8 mouse cellular contexts compared by ENCODE assay signal in the genomic region with DNA sequence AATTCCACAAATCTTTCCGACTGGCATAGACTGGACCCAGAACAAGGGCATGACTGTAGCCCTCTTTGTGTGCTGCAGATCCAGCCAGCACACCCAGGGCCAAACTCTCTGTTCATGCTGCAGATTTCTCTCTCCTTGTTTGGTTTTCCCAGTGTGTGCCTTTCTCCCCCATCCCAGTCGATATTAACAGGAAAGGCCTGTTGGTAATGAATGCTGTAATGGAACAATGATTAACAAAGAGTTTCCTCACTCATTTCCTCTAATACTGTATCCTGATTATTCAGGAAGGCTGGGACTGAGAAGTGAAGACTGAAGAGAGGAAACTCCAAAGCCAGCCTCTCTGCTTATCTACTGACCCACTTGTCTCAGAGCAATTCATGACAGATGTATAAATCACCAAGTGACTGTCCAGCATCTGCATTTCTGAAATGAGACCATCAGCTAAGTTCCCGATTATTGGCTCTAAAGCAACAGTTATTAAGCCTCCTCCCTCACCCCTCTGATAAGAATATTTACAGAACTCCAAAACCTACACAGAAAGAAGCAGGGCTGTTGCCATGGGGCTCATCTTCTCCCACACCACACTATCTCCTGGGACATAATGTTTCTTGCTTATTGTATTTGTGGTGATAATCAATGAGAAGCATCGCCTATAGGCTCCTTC. TPM values are rescaled to one million over a fixed set of nuclear protein-coding genes. Genes with fewer than 3 reads are reported as not detected.
DNase-seq lines count a peak whose midpoint lies in the region; ATAC-seq and TF ChIP-seq lines count a peak whose summit lies in the region.

No protein-coding gene starts in this region.

- no peak for TF ChIP-seq CTCF in heart, adult 2 months (IDR thresholded peaks at IDR 0.05)
- no peak for TF ChIP-seq CTCF in liver, embryonic 14.5 days (IDR thresholded peaks at IDR 0.05; ENCODE audit: low read depth)
- TF ChIP-seq CTCF in cerebellum, adult 2 months (IDR thresholded peaks at IDR 0.05; ENCODE audit: borderline replicate concordance, insufficient read depth, low read depth, low read length): no peak

- H3K27ac ChIP-seq in heart, adult 2 months: peak overlapping the region; percentile 56
- peak overlapping the region; percentile 82 for H3K27ac ChIP-seq in lung, embryonic 16.5 days (ENCODE audit: low read length)
- peak overlapping the region; percentile 45 for H3K27ac ChIP-seq in liver, embryonic 14.5 days
- H3K27ac ChIP-seq in stomach, embryonic 16.5 days (ENCODE audit: low read length): peak overlapping the region; percentile 40
- H3K27ac ChIP-seq in cerebellum, adult 2 months (ENCODE audit: insufficient read depth, low read length): no peak overlapping the region

- no peaks in the 10 kb centered on the region for H3K27me3 ChIP-seq in heart, adult 2 months (ENCODE audit: control insufficient read depth, insufficient read depth, low read length)
- no peaks in the 10 kb centered on the region for H3K27me3 ChIP-seq in lung, embryonic 16.5 days (ENCODE audit: control insufficient read depth, insufficient read depth, low read depth, low read length)
- no peaks in the 10 kb centered on the region for H3K27me3 ChIP-seq in liver, embryonic 14.5 days (ENCODE audit: control insufficient read depth, insufficient read depth, low read length)
- H3K27me3 ChIP-seq in stomach, embryonic 16.5 days (ENCODE audit: control insufficient read depth, insufficient read depth, low read length): no peaks in the 10 kb centered on the region
- no peaks in the 10 kb centered on the region for H3K27me3 ChIP-seq in cerebellum, adult 2 months (ENCODE audit: control insufficient read depth, insufficient read depth, low read length)

- peaks cover 16% of the 10 kb centered on the region for H3K4me1 ChIP-seq in heart, adult 2 months (ENCODE audit: control insufficient read depth, insufficient read depth, low read length)
- H3K4me1 ChIP-seq in lung, embryonic 16.5 days (replicated peaks; ENCODE audit: control insufficient read depth, insufficient read depth, low read length): peaks cover 5% of the 10 kb centered on the region; the same call in 1 of the 2 replicates
- H3K4me1 ChIP-seq in liver, embryonic 14.5 days (replicated peaks; ENCODE audit: control insufficient read depth in 2 of 2, insufficient read depth in 2 of 2, low read length in 1 of 2): peaks cover 7 to 18% of the 10 kb centered on the region in 2 experiments
- H3K4me1 ChIP-seq in stomach, embryonic 16.5 days (ENCODE audit: control insufficient read depth, insufficient read depth, low read length): peaks cover 8% of the 10 kb centered on the region; the same call in 1 of the 2 replicates
- peaks cover 13% of the 10 kb centered on the region; the same call in 1 of the 2 replicates for H3K4me1 ChIP-seq in cerebellum, adult 2 months (ENCODE audit: control insufficient read depth, insufficient read depth, low read length)

- no peak overlapping the region for H3K4me2 ChIP-seq in lung, embryonic 16.5 days (ENCODE audit: low read depth, low read length)
- peak overlapping the region; percentile 18 for H3K4me2 ChIP-seq in liver, embryonic 14.5 days (ENCODE audit: low read depth)
- no peak overlapping the region for H3K4me2 ChIP-seq in stomach, embryonic 16.5 days (ENCODE audit: low read depth, low read length)

- 16% methylated on average over 4 of the region's 4 CpGs for WGBS in heart, adult 2 months
- 50% methylated on average over 4 of the region's 4 CpGs for WGBS in lung, embryonic 16.5 days
- WGBS in liver, embryonic 14.5 days (ENCODE audit: insufficient replicate concordance): 27% methylated on average over 4 of the region's 4 CpGs
- 58% methylated on average over 4 of the region's 4 CpGs for WGBS in stomach, embryonic 16.5 days
- 81% methylated on average over 4 of the region's 4 CpGs for WGBS in cerebellum, adult 2 months

- TF ChIP-seq POLR2A in heart, adult 2 months (IDR thresholded peaks at IDR 0.05; ENCODE audit: insufficient read depth, low read depth, low read length): no peak
- TF ChIP-seq POLR2A in cerebellum, adult 2 months (IDR thresholded peaks at IDR 0.05; ENCODE audit: borderline replicate concordance, insufficient read depth, low read length): no peak

- TF ChIP-seq EP300 in heart, adult 2 months (IDR thresholded peaks at IDR 0.05; ENCODE audit: insufficient read depth, low read depth, low read length): no peak
- TF ChIP-seq EP300 in liver, embryonic 14.5 days (IDR thresholded peaks at IDR 0.05; ENCODE audit: low read depth): peak; percentile 56

- peaks cover 2% of the 10 kb centered on the region; the same call in 1 of the 2 replicates for H3K79me2 ChIP-seq in heart, adult 2 months (replicated peaks; ENCODE audit: control insufficient read depth, insufficient read depth, low read length)

- no peaks in the 10 kb centered on the region for H3K9me3 ChIP-seq in lung, embryonic 16.5 days (ENCODE audit: control insufficient read depth, low read length)
- H3K9me3 ChIP-seq in liver, embryonic 14.5 days (ENCODE audit: control insufficient read depth, low read length): no peaks in the 10 kb centered on the region
- no peaks in the 10 kb centered on the region for H3K9me3 ChIP-seq in stomach, embryonic 16.5 days (replicated peaks; ENCODE audit: control insufficient read depth, low read length)

- peak; percentile 91 for ATAC-seq in lung, embryonic 16.5 days (ENCODE audit: low read depth)
- peak; percentile 67 for ATAC-seq in liver, embryonic 14.5 days (ENCODE audit: insufficient read depth)
- peak; percentile 58; the same call in 1 of the 2 replicates for ATAC-seq in stomach, embryonic 16.5 days (ENCODE audit: insufficient read depth, low FRiP score)

- no peak overlapping the region for H3K4me3 ChIP-seq in heart, adult 2 months
- H3K4me3 ChIP-seq in lung, embryonic 16.5 days (ENCODE audit: low read length): no peak overlapping the region
- no peak overlapping the region for H3K4me3 ChIP-seq in liver, embryonic 14.5 days (ENCODE audit: insufficient read depth in 1 of 2, low read depth in 2 of 2, low read length in 2 of 2)
- no peak overlapping the region for H3K4me3 ChIP-seq in stomach, embryonic 16.5 days (replicated peaks; ENCODE audit: low read length)
- H3K4me3 ChIP-seq in cerebellum, adult 2 months (replicated peaks; ENCODE audit: insufficient read depth, low read depth, low read length): no peak overlapping the region

- no peak overlapping the region; the same call in 1 of the 2 replicates for H3K9ac ChIP-seq in heart, adult 2 months (ENCODE audit: low read depth, low read length)
- H3K9ac ChIP-seq in lung, embryonic 16.5 days (ENCODE audit: low read length): no peak overlapping the region
- H3K9ac ChIP-seq in liver, embryonic 14.5 days (replicated peaks): no peak overlapping the region
- no peak overlapping the region for H3K9ac ChIP-seq in stomach, embryonic 16.5 days (ENCODE audit: low read length)

- intact Hi-C loops in heart, adult 2 months (cut with DNase I): loop anchor here (1.0 to 5.0 kb wide), 2 partner anchors 10 to 42 kb away; partner anchors contain the start of gene Ranbp2

- peaks cover 74% of the 10 kb centered on the region for H3K36me3 ChIP-seq in heart, adult 2 months (ENCODE audit: control insufficient read depth, insufficient read depth, low read length)
- peaks cover 29% of the 10 kb centered on the region for H3K36me3 ChIP-seq in lung, embryonic 16.5 days (ENCODE audit: control insufficient read depth, insufficient read depth, low read length)
- peaks cover 55% of the 10 kb centered on the region for H3K36me3 ChIP-seq in liver, embryonic 14.5 days (replicated peaks; ENCODE audit: control insufficient read depth, insufficient read depth, low read depth)
- 0 out of 2 replicates have a peak, but pooled peaks cover 16% of the 10 kb centered on the region for H3K36me3 ChIP-seq in stomach, embryonic 16.5 days (ENCODE audit: control insufficient read depth, insufficient read depth, low read length)

- DNase-seq in heart, adult 2 months: no peak
- DNase-seq in heart, adult 18-20 months: no peak
- DNase-seq in lung, adult 18-20 months: no peak
- no peak for DNase-seq in liver, embryonic 14.5 days (ENCODE audit: low read depth in 3 of 3, low spot score in 3 of 3)
- no peak for DNase-seq in urinary bladder, adult 18-20 months (ENCODE audit: low spot score in 2 of 2)
- DNase-seq in cerebellum, adult 2 months: no peak

RNA-seq across cellular contexts. Expression of gene Ranbp2, which starts 41.3 kb away (rescaled TPM):
- total RNA-seq in heart, adult 2 months (2021): 10 to 100 TPM; 47.5 to 53.5 TPM
- 3.2 and 9.5 TPM in 2 replicates for polyA plus RNA-seq in heart, adult 2 months (2012; rRNA removed)
- 10 to 100 TPM; 51.1 to 54.7 TPM for total RNA-seq in heart, adult 18-20 months (2021)
- 26.0 and 29.1 TPM in 2 replicates for polyA plus RNA-seq in lung, embryonic 16.5 days (2015; fragmentation: Nextera tagmentation; extraction: Ambion mirVana)
- polyA plus RNA-seq in liver, embryonic 14.5 days (2012; rRNA removed): 6.1 and 11.1 TPM in 2 replicates
- 27.2 and 27.3 TPM in 2 replicates for polyA plus RNA-seq in liver, embryonic 14.5 days (2014; fragmentation: Nextera tagmentation; extraction: Ambion mirVana)
- 21.3 and 23.3 TPM in 2 replicates for polyA plus RNA-seq in stomach, embryonic 16.5 days (2015; fragmentation: Nextera tagmentation; extraction: Ambion mirVana)
- polyA plus RNA-seq in cerebellum, adult 2 months (2012; rRNA removed): 17.3 and 17.8 TPM in 2 replicates
